Mouse (Mus musculus): Measurements from ENCODE around the gene Khdrbs1. TPM values are rescaled to one million over a fixed set of nuclear protein-coding genes. Genes with fewer than 3 reads are reported as not detected.

The Khdrbs1 gene
- polyA plus RNA-seq (2012; ENCODE audit: low replicate concordance) = 142 and 180 TPM in 2 replicates

GRCm38 (mm10) chr4:129742232-129743009, at the start of gene Khdrbs1:
Khdrbs1 (minus strand) TSS chr4:129742303.

GRCm38 (mm10) chr4:129696158-129696985, 45.7 kb downstream of the Khdrbs1 start, which contains the start of gene Tmem39b:
Tmem39b (minus strand) TSS chr4:129696838.

GRCm38 (mm10) chr4:129672083-129672877, 69.8 kb downstream of the Khdrbs1 start, which contains the start of gene Kpna6:
Kpna6 (minus strand) TSS chr4:129672767.

Other genes with a start within 250 kb of the Khdrbs1 start
- 71.7 and 221 TPM in 2 replicates for gene Marcksl1, start 228.7 kb downstream of the Khdrbs1 start, polyA plus RNA-seq (2012; ENCODE audit: low replicate concordance)
- 26.7 and 62.4 TPM in 2 replicates for gene Hdac1, start 199.6 kb downstream of the Khdrbs1 start, polyA plus RNA-seq (2012; ENCODE audit: low replicate concordance)
- gene Lck, start 168.7 kb downstream of the Khdrbs1 start, polyA plus RNA-seq (2012; ENCODE audit: low replicate concordance) = 158 and 171 TPM in 2 replicates
- 0.84 and 2.4 TPM in 2 replicates for gene Fam167b, start 163.8 kb downstream of the Khdrbs1 start, polyA plus RNA-seq (2012; ENCODE audit: low replicate concordance)
- gene Eif3i, start 141.7 kb downstream of the Khdrbs1 start, polyA plus RNA-seq (2012; ENCODE audit: low replicate concordance) = 28.9 and 92.5 TPM in 2 replicates
- 213 and 249 TPM in 2 replicates for gene Tmem234, start 141.6 kb downstream of the Khdrbs1 start, polyA plus RNA-seq (2012; ENCODE audit: low replicate concordance)
- 1.1 TPM in 1 of 2 replicates, not detected in the other for gene Dcdc2b, start 128.0 kb downstream of the Khdrbs1 start, polyA plus RNA-seq (2012; ENCODE audit: low replicate concordance)
- gene Iqcc, start 123.2 kb downstream of the Khdrbs1 start, polyA plus RNA-seq (2012; ENCODE audit: low replicate concordance) = 5.9 and 11.8 TPM in 2 replicates
- gene Ccdc28b, start 118.4 kb downstream of the Khdrbs1 start, polyA plus RNA-seq (2012; ENCODE audit: low replicate concordance) = 19.8 and 23.7 TPM in 2 replicates
- 39.5 and 49.1 TPM in 2 replicates for gene Txlna, start 101.2 kb downstream of the Khdrbs1 start, polyA plus RNA-seq (2012; ENCODE audit: low replicate concordance)
- gene Kpna6, start 69.5 kb downstream of the Khdrbs1 start, polyA plus RNA-seq (2012; ENCODE audit: low replicate concordance) = 8.8 and 19.4 TPM in 2 replicates
- gene Tmem39b, start 45.5 kb downstream of the Khdrbs1 start, polyA plus RNA-seq (2012; ENCODE audit: low replicate concordance) = 25.7 and 36.1 TPM in 2 replicates
- 51.2 and 80.2 TPM in 2 replicates for gene Ptp4a2, start 68.9 kb upstream of the Khdrbs1 start, polyA plus RNA-seq (2012; ENCODE audit: low replicate concordance)
- gene Spocd1, start 186.9 kb upstream of the Khdrbs1 start, polyA plus RNA-seq (2012; ENCODE audit: low replicate concordance) = 0.07 and 0.15 TPM in 2 replicates
- gene Adgrb2, start 242.6 kb upstream of the Khdrbs1 start, polyA plus RNA-seq (2012; ENCODE audit: low replicate concordance) = 15.1 and 37.5 TPM in 2 replicates

Data from hematopoietic multipotent progenitor cell, adult 10-12 weeks (in vitro differentiated cells).